Mouse (Mus musculus) adrenal gland, postnatal 4 days (tissue): Measurements from ENCODE around the gene Zgrf1. TPM values are rescaled to one million over a fixed set of nuclear protein-coding genes. Genes with fewer than 3 reads are reported as not detected.

Experiments
- DNase-seq, 2 experiments: peaks; one replicate each; pipeline ENCODE4 v3.0.0; 2021 to 2022; ENCODE audit warnings: low spot score in 2 of 2, mixed read lengths in 2 of 2
- microRNA-seq: library from miRNA; unstranded; fragments of <30 nt; microRNA quantifications from one replicate; pipeline ENCODE4 v1.2.0, GENCODE M21; 2021
- total RNA-seq, 2 experiments: library from RNA; stranded (reverse); gene quantifications; 2 replicates each; pipeline ENCODE4 v1.2.3; 2021

The Zgrf1 gene
- total RNA-seq, 2 experiments from 2014 or later, result 8.6 to 9.4 TPM

GRCm38 (mm10) chr3:127634984-127635349, 81.7 kb downstream of the Zgrf1 start:
- DNase-seq, result no peak

- DNase-seq, result no peak
Measured at GRCm38 (mm10) chr3:127639875-127640761, 86.8 kb downstream of the Zgrf1 start.

- DNase-seq, result no peak
Measured at GRCm38 (mm10) chr3:127640762-127641700, 87.7 kb downstream of the Zgrf1 start.

GRCm38 (mm10) chr3:127642211-127642610, 88.9 kb downstream of the Zgrf1 start:
- DNase-seq, result no peak

- no peak for DNase-seq
Measured at GRCm38 (mm10) chr3:127646156-127646825, 93.0 kb downstream of the Zgrf1 start.

GRCm38 (mm10) chr3:127651742-127652653, 98.7 kb downstream of the Zgrf1 start:
- no peak for DNase-seq

- DNase-seq, result no peak
Measured at GRCm38 (mm10) chr3:127660712-127661111, 107.4 kb downstream of the Zgrf1 start.

- DNase-seq, result no peak
Measured at GRCm38 (mm10) chr3:127661646-127662531, 108.6 kb downstream of the Zgrf1 start.

Small RNA genes lying within 50 kb of the gene (microRNA-seq; reads per million reads assigned to microRNA genes)
- gene Mir302a (37.6 reads per million, percentile 35 among the genes with 10 or more reads in this experiment), gene Mir302b (46.5 reads per million, percentile 38 among the genes with 10 or more reads in this experiment), gene Mir302c (2.9 reads per million, percentile 5 among the genes with 10 or more reads in this experiment), gene Mir302d (59.4 reads per million, percentile 40 among the genes with 10 or more reads in this experiment), gene Mir367 (not detected)

Other genes starting within 250 kb of the Zgrf1 start
- 10 to 100 TPM; 91.4 to 93.0 TPM for gene Ank2, start 54.1 kb upstream of the Zgrf1 start, total RNA-seq
- 10 to 100 TPM; 36.1 to 38.3 TPM for gene Larp7, start 140 bp upstream of the Zgrf1 start, total RNA-seq
- gene Neurog2, start 79.6 kb downstream of the Zgrf1 start, total RNA-seq, result not detected
- 10 to 100 TPM in 1 of 2 experiments, 1 to 10 TPM in 1; 8.4 to 10.0 TPM for gene Alpk1, start 227.0 kb downstream of the Zgrf1 start, total RNA-seq
- gene Tifa, start 236.3 kb downstream of the Zgrf1 start, total RNA-seq, result 1 to 10 TPM; 4.8 to 6.6 TPM